Mouse (Mus musculus) brain, embryonic 18.5 days (tissue): ENCODE data around the gene Dctpp1.
"Not testable (repeated sequence)": the region's sequence is repeated elsewhere in the genome, so short reads cannot be mapped to it uniquely, and the experiment has no call there.

Experiments
- DNase-seq: peaks from one replicate; pipeline ENCODE4 v3.0.0-alpha.2; 2012; ENCODE audit warnings: low read depth, low spot score

Gene Dctpp1

GRCm38 (mm10) chr7:127270666-127271065 is 10.2 kb upstream of the Dctpp1 start:
- DNase-seq: no peak

DNA sequence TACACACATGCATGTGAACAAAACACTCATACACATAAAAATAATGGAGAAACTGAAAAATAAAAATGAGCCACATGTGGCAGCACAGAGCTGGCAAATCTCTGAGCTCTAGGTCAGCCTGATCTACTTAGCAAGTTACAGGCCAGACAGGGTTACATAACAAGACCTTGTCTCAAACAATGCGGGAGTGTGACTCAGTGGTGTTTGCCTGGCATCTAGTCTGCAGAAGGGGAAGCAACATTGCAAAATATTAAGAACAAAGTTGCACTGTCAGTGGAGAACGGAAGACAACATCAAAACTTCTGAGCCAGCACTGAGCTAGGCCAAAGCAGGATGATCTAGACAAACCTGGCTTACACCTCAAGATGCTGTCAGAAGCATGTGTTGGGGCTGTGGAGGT is 9.7 kb upstream of the Dctpp1 start:
- no peak for DNase-seq

- no peak for DNase-seq
Observed at GRCm38 (mm10) chr7:127263526-127263925, 3.0 kb upstream of the Dctpp1 start.

GRCm38 (mm10) chr7:127262218-127262961 is 1.9 kb upstream of the Dctpp1 start:
- no peak for DNase-seq

GRCm38 (mm10) chr7:127259186-127259905 is 1.2 kb downstream of the Dctpp1 start:
- DNase-seq: no peak

DNA sequence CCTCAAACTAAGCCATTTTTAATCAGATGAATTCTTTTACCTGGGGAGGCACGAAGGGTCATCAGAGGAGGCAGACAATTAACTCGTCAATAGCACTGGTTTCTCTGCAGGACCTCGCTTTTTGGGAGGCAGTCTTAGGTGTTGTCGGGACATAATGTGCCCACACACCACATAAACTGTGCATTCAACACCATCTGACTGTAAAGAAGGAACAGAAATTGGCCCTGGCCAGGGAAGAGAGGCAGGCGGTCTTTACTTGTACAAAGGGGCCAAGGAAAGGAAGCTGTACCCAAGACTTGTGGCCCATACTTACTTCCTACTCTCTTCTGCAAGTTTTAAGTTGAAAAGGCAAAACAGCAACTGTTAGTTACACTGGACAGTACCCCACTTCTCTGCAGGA is 4.0 kb downstream of the Dctpp1 start:
- DNase-seq: no peak

DNA sequence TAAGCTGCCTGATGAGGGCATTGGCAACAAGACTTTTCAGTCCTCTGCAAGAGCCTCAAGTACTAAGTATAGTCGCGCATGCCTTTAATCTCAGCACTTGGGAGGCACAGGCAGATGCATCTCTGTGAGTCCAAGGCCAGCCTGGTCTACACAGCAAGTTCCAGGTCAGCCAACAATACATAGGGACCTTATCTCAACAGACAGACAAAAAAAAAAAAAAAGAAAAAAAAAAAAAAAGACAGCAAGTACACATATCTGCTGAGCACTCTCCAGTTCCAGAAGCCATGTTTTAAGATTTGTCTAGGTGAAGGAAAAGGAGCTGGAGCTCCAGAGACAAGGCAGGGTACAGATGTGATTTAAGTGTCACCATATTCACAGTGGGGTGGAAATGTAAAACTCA is 4.5 kb downstream of the Dctpp1 start:
- no peak for DNase-seq

DNA sequence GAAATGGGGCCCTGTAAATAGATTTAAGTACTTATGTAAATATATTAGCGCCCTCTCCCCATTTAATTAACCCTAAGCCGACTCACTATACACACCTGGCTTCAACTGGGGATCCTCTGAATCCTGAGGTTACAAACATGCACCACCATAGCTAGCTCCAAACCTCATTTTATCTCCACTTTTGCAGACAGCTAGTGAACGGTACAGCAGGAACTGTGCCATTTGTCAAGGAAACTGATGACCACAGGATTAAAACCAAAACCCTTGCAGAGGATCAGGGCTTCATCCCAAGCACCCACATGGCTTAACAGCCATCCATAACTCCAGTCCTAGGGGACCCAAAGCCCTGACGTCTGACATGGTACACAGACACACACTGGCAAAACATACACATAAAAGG is 5.5 kb downstream of the Dctpp1 start:
- no peak for DNase-seq

DNA sequence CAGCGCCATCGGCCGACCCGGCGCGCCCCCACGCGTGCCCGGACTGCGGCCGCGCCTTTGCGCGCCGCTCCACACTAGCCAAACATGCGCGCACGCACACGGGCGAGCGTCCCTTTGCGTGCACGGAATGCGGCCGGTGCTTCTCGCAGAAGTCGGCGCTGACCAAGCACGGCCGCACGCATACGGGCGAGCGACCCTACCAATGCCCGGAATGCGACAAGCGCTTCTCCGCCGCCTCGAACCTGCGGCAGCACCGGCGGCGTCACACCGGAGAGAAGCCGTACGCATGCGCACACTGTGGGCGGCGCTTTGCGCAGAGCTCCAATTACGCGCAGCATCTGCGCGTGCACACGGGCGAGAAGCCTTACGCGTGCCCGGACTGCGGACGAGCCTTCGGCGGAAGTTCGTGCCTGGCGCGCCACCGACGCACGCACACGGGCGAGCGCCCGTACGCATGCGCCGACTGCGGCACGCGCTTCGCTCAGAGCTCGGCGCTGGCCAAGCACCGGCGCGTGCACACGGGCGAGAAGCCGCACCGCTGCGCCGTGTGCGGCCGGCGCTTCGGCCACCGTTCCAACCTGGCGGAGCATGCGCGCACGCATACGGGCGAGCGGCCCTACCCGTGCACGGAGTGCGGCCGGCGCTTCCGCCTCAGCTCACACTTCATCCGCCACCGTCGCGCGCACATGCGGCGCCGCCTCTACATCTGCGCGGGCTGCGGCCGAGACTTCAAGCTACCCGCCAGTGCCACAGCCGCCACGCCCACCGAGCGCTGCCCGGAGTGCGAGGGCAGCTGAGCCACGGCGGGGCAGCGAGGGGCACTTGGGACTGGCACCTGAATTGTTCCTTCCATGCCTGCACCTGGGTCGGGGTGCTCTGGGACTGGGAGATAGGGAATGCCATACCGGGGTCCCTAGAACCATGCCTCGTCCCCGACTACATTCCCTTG is 6.4 kb downstream of the Dctpp1 start:
- peak; percentile 95 for DNase-seq

- DNase-seq: no peak
Observed at GRCm38 (mm10) chr7:127253341-127253740, 7.2 kb downstream of the Dctpp1 start.

DNA sequence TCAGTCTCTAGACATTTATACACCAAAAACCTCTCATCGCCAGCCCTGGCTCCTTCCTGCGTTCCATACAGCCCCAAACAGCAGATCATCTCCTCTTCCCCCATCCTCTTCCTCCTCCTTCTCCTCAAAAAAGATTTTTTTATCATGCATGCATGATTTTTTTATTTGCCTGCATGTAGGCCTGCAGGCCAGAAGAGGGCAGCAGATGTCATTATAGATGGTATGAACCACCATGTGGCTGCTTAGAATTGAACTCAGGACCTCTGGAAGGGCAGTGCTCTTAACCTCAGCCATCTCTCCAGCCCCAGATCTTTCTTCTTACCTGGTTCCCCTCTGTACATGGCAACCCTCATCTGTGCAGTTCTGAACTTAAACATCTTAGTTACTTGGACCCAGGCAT is 8.1 kb downstream of the Dctpp1 start:
- no peak for DNase-seq

- not testable (repeated sequence) for DNase-seq
Observed at GRCm38 (mm10) chr7:127250511-127250910, 10.0 kb downstream of the Dctpp1 start.

- no peak for DNase-seq
Observed at GRCm38 (mm10) chr7:127244658-127245510, 15.6 kb downstream of the Dctpp1 start.

- DNase-seq: peak; percentile 84
Observed at GRCm38 (mm10) chr7:127243870-127244657, 16.4 kb downstream of the Dctpp1 start, which contains the start of gene Zfp771. Gene Zfp771 (plus strand): TSS chr7:127244274.

DNA sequence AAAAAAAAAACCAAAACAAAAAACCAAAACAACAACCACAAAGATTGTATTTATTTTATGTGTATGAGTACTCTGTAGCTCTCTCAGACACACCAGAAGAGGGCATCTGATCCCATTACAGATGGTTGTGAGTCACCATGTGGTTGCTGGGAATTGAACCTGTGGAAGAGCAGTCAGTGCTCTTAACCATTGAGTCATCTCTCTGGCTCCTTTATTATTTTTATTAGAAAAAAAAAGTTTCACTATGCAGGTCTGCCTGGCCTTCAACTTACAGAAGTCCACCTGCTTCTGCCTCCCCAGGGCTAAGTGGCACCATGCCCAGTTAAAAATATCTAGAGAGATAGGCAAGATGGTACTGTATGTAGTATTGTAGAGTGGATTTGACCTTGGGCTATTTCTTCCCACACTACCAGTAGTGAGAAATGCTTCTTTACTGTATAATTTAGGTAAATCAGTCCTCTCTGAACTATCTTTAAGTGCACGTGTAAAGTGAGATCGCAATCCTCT is 17.1 kb downstream of the Dctpp1 start:
- no peak for DNase-seq

DNA sequence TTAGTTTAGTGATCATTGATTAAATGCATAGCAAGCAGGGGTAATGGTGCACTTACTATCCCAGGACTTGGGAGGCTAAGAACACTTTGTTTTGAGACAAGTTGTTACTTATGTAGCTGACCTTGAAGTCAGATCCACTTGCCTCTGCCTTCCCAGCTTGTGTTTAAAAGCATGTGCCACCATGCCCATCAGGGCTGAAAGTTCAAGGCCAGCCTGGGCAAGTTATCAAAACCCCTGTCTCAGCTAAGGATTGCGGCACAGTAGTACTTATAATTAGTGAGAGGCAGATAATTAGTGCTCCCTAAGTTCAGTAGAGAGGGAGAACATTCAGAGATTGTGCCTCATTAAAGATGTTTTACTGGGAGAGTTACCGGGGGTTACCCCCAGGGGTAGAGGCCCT is 25.7 kb downstream of the Dctpp1 start:
- no peak for DNase-seq

- DNase-seq: no peak
Observed at GRCm38 (mm10) chr7:127233765-127234164, 26.7 kb downstream of the Dctpp1 start.

- DNase-seq: no peak
Observed at GRCm38 (mm10) chr7:127233368-127233749, 27.1 kb downstream of the Dctpp1 start.

DNA sequence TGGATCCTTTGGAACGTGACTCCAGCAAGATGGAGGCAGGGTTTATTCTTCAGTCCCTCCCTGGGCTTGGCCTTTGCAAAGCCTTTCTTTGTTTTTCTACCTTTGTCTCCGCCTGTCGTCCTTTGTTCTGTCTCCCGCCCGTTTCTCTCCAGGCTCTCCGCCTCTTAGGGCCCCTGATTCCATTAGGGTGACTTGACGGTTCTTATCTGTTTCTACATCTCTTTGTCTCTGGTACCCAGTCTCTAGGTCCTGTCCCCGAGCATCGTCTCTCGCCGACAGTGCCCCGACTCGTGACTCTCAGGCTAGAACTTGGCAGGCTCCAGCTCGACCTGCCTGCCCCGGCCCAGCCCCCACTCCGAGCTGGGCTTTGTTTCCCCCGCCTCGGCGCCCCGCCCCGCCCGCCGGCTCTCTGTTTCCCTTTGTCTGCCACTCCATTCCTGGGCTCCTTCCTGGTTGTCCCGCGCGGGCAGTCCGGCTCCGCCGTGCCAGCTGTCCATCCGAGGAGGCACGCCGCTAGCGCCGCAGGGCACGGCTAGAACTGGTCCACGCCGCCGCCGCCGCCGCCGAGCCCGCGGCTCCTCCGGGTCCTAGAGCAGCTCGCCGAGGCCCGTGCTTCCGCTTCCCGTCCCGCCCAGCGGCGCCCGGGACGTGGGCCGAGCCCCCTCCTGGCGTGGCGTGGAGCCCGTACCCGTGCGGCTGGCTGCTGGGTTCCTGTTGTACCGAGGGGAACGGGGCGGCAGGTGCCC is 27.7 kb downstream of the Dctpp1 start, which contains the start of the genes Zfp553 and Sept1:
TSS of gene Zfp553 (plus strand) at position 440 of the 746 bp plus-strand sequence.
TSS of gene Sept1 (minus strand) at position 509 of the 746 bp plus-strand sequence.
- DNase-seq: no peak
